ENCODE assay signal across 8 mouse cellular contexts in the genomic region with DNA sequence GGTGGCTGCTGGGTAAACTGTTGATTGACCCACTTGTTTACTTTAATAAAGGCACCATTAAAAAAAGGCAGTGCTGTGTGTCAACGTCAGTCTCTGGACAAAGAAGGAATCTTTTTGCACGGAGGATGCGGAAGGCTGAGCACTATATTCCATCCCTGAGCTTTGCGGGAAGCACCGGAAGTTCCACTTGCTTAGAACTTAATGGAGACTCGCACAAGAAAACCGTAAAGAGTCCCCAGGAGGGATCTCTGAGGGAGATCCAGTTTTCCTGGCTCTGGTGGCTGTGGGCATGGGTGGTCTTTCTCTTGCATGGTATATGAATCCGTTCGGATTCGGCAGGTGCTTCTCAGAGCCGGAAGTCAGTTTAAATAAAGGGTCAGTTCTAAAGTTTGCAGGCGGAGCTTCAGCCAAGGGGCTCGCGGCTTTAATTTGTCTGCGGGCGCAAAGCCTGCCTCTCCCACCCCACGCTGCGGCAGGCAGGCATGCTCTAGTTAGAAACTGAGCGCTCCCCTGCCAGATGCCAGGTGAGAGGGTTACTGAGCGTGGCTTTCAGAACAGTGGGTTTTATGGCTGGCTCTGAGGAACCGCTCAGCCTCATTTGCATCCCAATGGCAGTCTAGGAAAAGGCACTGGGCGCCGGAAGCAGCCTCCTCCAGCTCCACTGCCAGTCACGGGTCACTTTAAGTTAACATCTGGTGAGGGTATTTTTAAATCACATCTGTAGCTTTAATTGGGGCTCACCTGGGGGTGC.
A peak's percentile ranks its signal among the peaks of the same experiment; 100 is the strongest.
DNase-seq lines count a peak whose midpoint lies in the region; ATAC-seq and TF ChIP-seq lines count a peak whose summit lies in the region.

No protein-coding gene starts in this region.

- H3K4me2 ChIP-seq in kidney, embryonic 15.5 days: peak overlapping the region; percentile 65
- peak overlapping the region; percentile 67 for H3K4me2 ChIP-seq in midbrain, embryonic 16.5 days (ENCODE audit: low read length)

- H3K4me1 ChIP-seq in embryonic fibroblast, embryonic 13.5 days (ENCODE audit: control insufficient read depth, insufficient read depth, low read length): no peaks in the 10 kb centered on the region
- peaks cover 37% of the 10 kb centered on the region for H3K4me1 ChIP-seq in kidney, embryonic 15.5 days
- peaks cover 28% of the 10 kb centered on the region for H3K4me1 ChIP-seq in midbrain, embryonic 16.5 days (ENCODE audit: control insufficient read depth, insufficient read depth, low read length)

- DNase-seq in layer of hippocampus, adult 2 months (ENCODE audit: low spot score in 2 of 2): no peak
- no peak for DNase-seq in layer of hippocampus, postnatal 25 days (ENCODE audit: extremely low spot score in 1 of 2, low spot score in 1 of 2)
- DNase-seq in gastrocnemius, adult 18-20 months (ENCODE audit: low spot score): no peak
- no peak for DNase-seq in layer of hippocampus, postnatal 14 days (ENCODE audit: low spot score in 2 of 2)

- no peaks in the 10 kb centered on the region for H3K9me3 ChIP-seq in kidney, embryonic 15.5 days (replicated peaks)
- H3K9me3 ChIP-seq in midbrain, embryonic 16.5 days (replicated peaks; ENCODE audit: control insufficient read depth, low read length, poor library complexity, severe bottlenecking): no peaks in the 10 kb centered on the region

- H3K27me3 ChIP-seq in kidney, embryonic 15.5 days: peaks cover 16% of the 10 kb centered on the region
- H3K27me3 ChIP-seq in midbrain, embryonic 16.5 days (ENCODE audit: control insufficient read depth, insufficient read depth, low read depth, low read length): no peaks in the 10 kb centered on the region

- peak overlapping the region; percentile 36 for H3K4me3 ChIP-seq in layer of hippocampus, adult 2 months
- peak overlapping the region; percentile 49 for H3K4me3 ChIP-seq in embryonic fibroblast, embryonic 13.5 days (ENCODE audit: insufficient read depth, low read length)
- H3K4me3 ChIP-seq in kidney, embryonic 15.5 days (replicated peaks): peak overlapping the region; percentile 43
- peak overlapping the region; percentile 34 for H3K4me3 ChIP-seq in midbrain, embryonic 16.5 days (ENCODE audit: low read depth, low read length)

- ATAC-seq in kidney, embryonic 15.5 days (replicated peaks; ENCODE audit: low FRiP score): peak; percentile 61
- no peak for ATAC-seq in midbrain, embryonic 16.5 days
- ATAC-seq in CD4-positive, CD25-positive, alpha-beta regulatory T cell, adult 4 months: no peak

- H3K27ac ChIP-seq in layer of hippocampus, adult 2 months: no peak overlapping the region
- no peak overlapping the region for H3K27ac ChIP-seq in embryonic fibroblast, embryonic 13.5 days (ENCODE audit: insufficient read depth, low read length)
- H3K27ac ChIP-seq in kidney, embryonic 15.5 days: peak overlapping the region; percentile 89
- peak overlapping the region; percentile 41; the same call in 1 of the 2 replicates for H3K27ac ChIP-seq in midbrain, embryonic 16.5 days (ENCODE audit: low read length)

- no peak for TF ChIP-seq POLR2A in embryonic fibroblast, embryonic 13.5 days (IDR thresholded peaks at IDR 0.05; ENCODE audit: low read depth, low read length)

- H3K9ac ChIP-seq in kidney, embryonic 15.5 days: 0 out of 2 replicates have a peak overlapping the region, but pooled peaks have one; percentile 14
- H3K9ac ChIP-seq in midbrain, embryonic 16.5 days (ENCODE audit: low read depth, low read length): peak overlapping the region; percentile 39

- no peak for TF ChIP-seq CTCF in layer of hippocampus, adult 2 months (conservative IDR thresholded peaks at IDR 0.05)
- TF ChIP-seq CTCF in embryonic fibroblast, embryonic 13.5 days (IDR thresholded peaks at IDR 0.05; ENCODE audit: borderline replicate concordance, insufficient read depth, low read length): no peak

- H3K36me3 ChIP-seq in kidney, embryonic 15.5 days: no peaks in the 10 kb centered on the region
- no peaks in the 10 kb centered on the region for H3K36me3 ChIP-seq in midbrain, embryonic 16.5 days (ENCODE audit: control insufficient read depth, insufficient read depth, low read length)

- WGBS in kidney, embryonic 15.5 days: under 1% methylated on average over 24 of the region's 24 CpGs
- WGBS in midbrain, embryonic 16.5 days: 1% methylated on average over 24 of the region's 24 CpGs

Comparison
In these comparisons a context has a peak if more than half of its experiments do, and no peak if none do; other contexts are left out.
1. H3K27ac ChIP-seq: peak in kidney, embryonic 15.5 days (single experiment) and midbrain, embryonic 16.5 days (single experiment); none in layer of hippocampus, adult 2 months (single experiment) and embryonic fibroblast, embryonic 13.5 days (single experiment).
2. Peak in every context shown above with its lines, with median percentiles within 50 percentile points of each other: H3K4me3 ChIP-seq.